Mouse (Mus musculus): ENCODE results near the gene Gm2916. TPM values are rescaled to one million over a fixed set of nuclear protein-coding genes. Genes with fewer than 3 reads are reported as not detected.
"Not testable (repeated sequence)": the region's sequence is repeated elsewhere in the genome, so short reads cannot be mapped to it uniquely, and the experiment has no call there.

Gm2916 gene
- polyA plus RNA-seq (2015; fragmentation: Nextera tagmentation; extraction: Ambion mirVana) = not detected in 2 replicates

DNA sequence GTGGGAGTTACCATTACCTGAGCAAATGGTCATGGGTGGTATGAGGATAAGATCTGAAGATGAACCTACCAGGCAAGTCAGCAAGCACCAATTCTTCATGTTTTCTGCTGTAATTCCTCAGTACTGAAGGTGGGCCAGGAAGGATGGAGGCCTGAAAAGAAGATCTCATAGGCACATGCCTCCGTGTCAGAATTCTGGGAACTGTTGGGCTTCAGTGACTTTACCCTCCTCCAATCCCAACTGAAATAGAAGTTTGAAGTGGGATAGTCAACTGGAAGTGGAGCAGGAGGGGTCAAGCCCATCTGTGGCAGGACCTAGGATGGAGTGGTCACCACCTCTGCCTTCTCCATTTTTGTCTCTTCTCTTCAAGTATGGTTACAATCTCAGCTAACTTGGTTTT lies at the start of gene Gm2916:
TSS of gene Gm2916 (plus strand) at position 301 of the 400 bp plus-strand sequence.
- not testable (repeated sequence) for H3K4me2 ChIP-seq (ENCODE audit: low read depth, low read length); H3K36me3 ChIP-seq (replicated peaks; ENCODE audit: insufficient read depth, low read length); H3K4me1 ChIP-seq (ENCODE audit: insufficient read depth); DNase-seq; H3K27me3 ChIP-seq (ENCODE audit: insufficient read depth, low read length); H3K27ac ChIP-seq (ENCODE audit: low read depth); H3K9ac ChIP-seq (replicated peaks); H3K4me3 ChIP-seq (ENCODE audit: low read depth, low read length); ATAC-seq; H3K9me3 ChIP-seq (ENCODE audit: low read length)
- WGBS (ENCODE audit: insufficient replicate concordance) = no CpG with 5 or more reads among the region's 1 CpGs

DNA sequence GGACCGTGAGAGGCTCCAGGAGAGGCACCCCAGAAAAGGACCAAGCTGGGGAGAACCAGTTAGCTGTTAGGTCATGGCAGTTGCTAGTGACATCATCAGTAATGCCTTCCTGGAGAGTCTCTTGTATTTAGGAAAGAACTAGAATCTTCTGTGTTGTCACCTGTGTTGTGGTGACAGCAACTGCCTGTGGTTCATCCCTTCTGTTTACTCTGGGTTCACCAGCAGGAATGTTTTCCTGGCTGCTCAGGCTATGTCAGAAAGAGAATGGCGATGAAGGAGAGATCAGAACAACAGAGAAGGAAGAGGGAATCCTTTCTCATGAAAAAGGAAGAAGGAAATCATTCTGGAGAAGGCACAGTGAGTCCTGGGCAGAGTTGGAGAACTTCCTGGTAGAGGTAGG lies 38.0 kb upstream of the Gm2916 start, which contains the start of gene Gm3033:
TSS of gene Gm3033 (plus strand) at position 301 of the 400 bp plus-strand sequence.
- not testable (repeated sequence) for H3K4me3 ChIP-seq (ENCODE audit: low read depth, low read length); H3K27ac ChIP-seq (ENCODE audit: low read depth); H3K9me3 ChIP-seq (ENCODE audit: low read length); H3K9ac ChIP-seq (replicated peaks); DNase-seq; ATAC-seq; H3K4me2 ChIP-seq (ENCODE audit: low read depth, low read length); H3K4me1 ChIP-seq (ENCODE audit: insufficient read depth); H3K36me3 ChIP-seq (replicated peaks; ENCODE audit: insufficient read depth, low read length); H3K27me3 ChIP-seq (ENCODE audit: insufficient read depth, low read length)
- no CpG with 5 or more reads among the region's 2 CpGs for WGBS (ENCODE audit: insufficient replicate concordance)

GRCm38 (mm10) chr14:3931456-3931855 lies 47.5 kb downstream of the Gm2916 start, which contains the start of gene Gm3029:
Gm3029 (plus strand) TSS chr14:3931756.
- not testable (repeated sequence) for H3K4me2 ChIP-seq (ENCODE audit: low read depth, low read length); DNase-seq; H3K4me1 ChIP-seq (ENCODE audit: insufficient read depth); H3K9me3 ChIP-seq (ENCODE audit: low read length); H3K27me3 ChIP-seq (ENCODE audit: insufficient read depth, low read length); ATAC-seq; H3K9ac ChIP-seq (replicated peaks); H3K27ac ChIP-seq (ENCODE audit: low read depth); H3K36me3 ChIP-seq (replicated peaks; ENCODE audit: insufficient read depth, low read length); H3K4me3 ChIP-seq (ENCODE audit: low read depth, low read length)
- WGBS (ENCODE audit: insufficient replicate concordance) = no CpG with 5 or more reads among the region's 2 CpGs

- not testable (repeated sequence) for ATAC-seq; H3K36me3 ChIP-seq (replicated peaks; ENCODE audit: insufficient read depth, low read length); H3K4me3 ChIP-seq (ENCODE audit: low read depth, low read length); H3K27me3 ChIP-seq (ENCODE audit: insufficient read depth, low read length); H3K9ac ChIP-seq (replicated peaks); H3K27ac ChIP-seq (ENCODE audit: low read depth); H3K4me2 ChIP-seq (ENCODE audit: low read depth, low read length); H3K9me3 ChIP-seq (ENCODE audit: low read length); DNase-seq; H3K4me1 ChIP-seq (ENCODE audit: insufficient read depth)
- WGBS (ENCODE audit: insufficient replicate concordance) = no CpG with 5 or more reads among the region's 2 CpGs
Measured at GRCm38 (mm10) chr14:3963247-3963646, 79.3 kb downstream of the Gm2916 start, which contains the start of gene Gm3095. Gm3095 (plus strand) TSS chr14:3963547.

Other genes with a start within 250 kb of the Gm2916 start
- not detected in 2 replicates for gene Gm3012, start 249.7 kb upstream of the Gm2916 start, polyA plus RNA-seq (2015; fragmentation: Nextera tagmentation; extraction: Ambion mirVana)
- not detected in 2 replicates for gene Gm3020, start 232.1 kb upstream of the Gm2916 start, polyA plus RNA-seq (2015; fragmentation: Nextera tagmentation; extraction: Ambion mirVana)
- not detected in 2 replicates for gene Gm3043, start 195.4 kb upstream of the Gm2916 start, polyA plus RNA-seq (2015; fragmentation: Nextera tagmentation; extraction: Ambion mirVana)
- not detected in 2 replicates for gene Gm3002, start 74.1 kb upstream of the Gm2916 start, polyA plus RNA-seq (2015; fragmentation: Nextera tagmentation; extraction: Ambion mirVana)
- not detected in 2 replicates for gene Gm3033, start 37.9 kb upstream of the Gm2916 start, polyA plus RNA-seq (2015; fragmentation: Nextera tagmentation; extraction: Ambion mirVana)
- not detected in 2 replicates for gene Gm3029, start 47.6 kb downstream of the Gm2916 start, polyA plus RNA-seq (2015; fragmentation: Nextera tagmentation; extraction: Ambion mirVana)
- not detected in 2 replicates for gene Gm3095, start 79.4 kb downstream of the Gm2916 start, polyA plus RNA-seq (2015; fragmentation: Nextera tagmentation; extraction: Ambion mirVana)
- not detected in 2 replicates for gene Gm3099, start 114.2 kb downstream of the Gm2916 start, polyA plus RNA-seq (2015; fragmentation: Nextera tagmentation; extraction: Ambion mirVana)
- not detected in 2 replicates for gene Gm5796, start 139.8 kb downstream of the Gm2916 start, polyA plus RNA-seq (2015; fragmentation: Nextera tagmentation; extraction: Ambion mirVana)
- gene Gm3115, start 199.9 kb downstream of the Gm2916 start, polyA plus RNA-seq (2015; fragmentation: Nextera tagmentation; extraction: Ambion mirVana) = not detected in 2 replicates
- gene Gm8108, start 226.4 kb downstream of the Gm2916 start, polyA plus RNA-seq (2015; fragmentation: Nextera tagmentation; extraction: Ambion mirVana) = not detected in 2 replicates